Mouse (Mus musculus) liver, embryonic 14.5 days (tissue): ENCODE measurements around the gene Bora. TPM values are rescaled to one million over a fixed set of nuclear protein-coding genes. Genes with fewer than 3 reads are reported as not detected.
"Not testable (repeated sequence)": the region's sequence is repeated elsewhere in the genome, so short reads cannot be mapped to it uniquely, and the experiment has no call there.

Experiments
- ATAC-seq: fragments of 200-750 bp; cut with Nextera tagmentation; 2 replicates; pipeline ENCODE4 v1.8.0; 2017; ENCODE audit warnings: moderate number of reproducible peaks, mild to moderate bottlenecking, moderate library complexity; ENCODE audit not compliant: insufficient read depth
- DNase-seq, 3 experiments: peaks; one replicate each; pipeline ENCODE4 v3.0.0-alpha.2; 2012 to 2013; ENCODE audit warnings: low read depth in 3 of 3, low spot score in 3 of 3
- H3K27ac ChIP-seq: fragments of 300-500 bp; sonication (generic); 2 replicates; pipeline ENCODE4 v1.5.1; 2014; ENCODE audit warnings: moderate library complexity, mild to moderate bottlenecking, control low read depth, inconsistent platforms
- H3K27me3 ChIP-seq: fragments of 300-500 bp; sonication (generic); 2 replicates; pipeline ENCODE4 v1.6.1; 2014; ENCODE audit warnings: mild to moderate bottlenecking, low read length, moderate library complexity; ENCODE audit not compliant: control insufficient read depth, insufficient read depth
- H3K36me3 ChIP-seq: fragments of 300-500 bp; sonication (generic); replicated peaks from 2 replicates; pipeline ENCODE4 v1.6.1; 2014; ENCODE audit warnings: low read depth; ENCODE audit not compliant: control insufficient read depth, insufficient read depth
- H3K4me1 ChIP-seq, 2 experiments: fragments of 200-500 bp in 1 of 2; fragments of 300-500 bp in 1 of 2; sonication (generic) in 1 of 2; replicated peaks; 2 replicates each; pipeline ENCODE4 v1.6.1; 2012 to 2014; ENCODE audit warnings: antibody characterized with exemption in 1 of 2, inconsistent platforms in 1 of 2, low read length in 1 of 2; ENCODE audit not compliant: control insufficient read depth in 2 of 2, insufficient read depth in 2 of 2
- H3K4me2 ChIP-seq: fragments of 300-500 bp; sonication (generic); 2 replicates; pipeline ENCODE4 v1.6.1; 2014; ENCODE audit warnings: low read depth, mild to moderate bottlenecking, control low read depth, moderate library complexity
- H3K4me3 ChIP-seq, 2 experiments: fragments of 200-500 bp in 1 of 2; fragments of 300-500 bp in 1 of 2; sonication (generic) in 1 of 2; 2 replicates each; pipeline ENCODE4 v1.5.1; 2012 to 2014; ENCODE audit warnings: low read depth in 2 of 2, low read length in 2 of 2, mild to moderate bottlenecking in 2 of 2, control low read depth in 1 of 2, inconsistent platforms in 1 of 2, moderate library complexity in 1 of 2; ENCODE audit not compliant: insufficient read depth in 1 of 2
- H3K9ac ChIP-seq: fragments of 300-500 bp; sonication (generic); replicated peaks from 2 replicates; pipeline ENCODE4 v1.6.1; 2014; ENCODE audit warnings: mild to moderate bottlenecking, control low read depth, moderate library complexity
- H3K9me3 ChIP-seq: fragments of 300-500 bp; sonication (generic); 2 replicates; pipeline ENCODE4 v1.6.1; 2016; ENCODE audit warnings: low read length, mixed read lengths; ENCODE audit not compliant: control insufficient read depth
- CTCF ChIP-seq: IDR thresholded peaks from 2 replicates; pipeline ENCODE4 v1.5.1; 2016; ENCODE audit warnings: antibody characterized with exemption, low read depth, control low read depth
- EP300 ChIP-seq: IDR thresholded peaks from 2 replicates; pipeline ENCODE4 v1.6.1; 2016; ENCODE audit warnings: antibody characterized with exemption, low read depth
- WGBS: fragments of 180-500 bp; shearing (Covaris S2); extraction: QIAGEN DNeasy Blood & Tissue Kit; methylation state at CpG from one replicate; pipeline ENCODE4 v1.1.7; 2014; ENCODE audit not compliant: insufficient replicate concordance; 5-methylcytosine and 5-hydroxymethylcytosine counted together
- polyA plus RNA-seq, 2 experiments: library from polyadenylated mRNA; depleted of rRNA in 1 of 2; stranded (reverse) in 1 of 2; unstranded in 1 of 2; fragments of >200 nt; fragmentation: Nextera tagmentation in 1 of 2; extraction: Ambion mirVana in 1 of 2; gene quantifications; 2 replicates each; pipeline versions ENCODE4 v1.2.1 to v1.2.3; 2012 to 2014

Gene Bora
- polyA plus RNA-seq, 2 experiments: 12.4 to 18.4 TPM

DNA sequence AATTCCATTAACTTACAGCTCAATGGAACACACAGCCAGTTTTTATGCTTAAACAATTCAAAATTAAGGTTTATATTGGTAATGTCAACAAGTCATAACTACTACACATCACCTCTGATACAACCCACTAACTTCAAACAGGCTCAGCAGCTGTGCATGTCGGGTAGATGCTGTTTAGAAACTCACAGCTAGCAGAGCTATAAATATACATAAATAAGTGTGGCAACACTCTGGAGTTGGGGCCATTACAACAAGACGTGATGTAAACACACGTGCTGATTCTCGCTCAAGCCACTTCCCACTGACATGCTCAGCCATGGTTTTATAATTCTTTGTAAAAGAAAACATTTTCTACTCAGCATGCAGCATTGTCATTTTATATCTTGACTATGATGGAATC lies 10.0 kb upstream of the Bora start:
- H3K4me1 ChIP-seq: no peaks in the 10 kb centered on the region
- no peaks in the 10 kb centered on the region for H3K9me3 ChIP-seq
- TF ChIP-seq EP300 (no peak), CTCF (no peak)
- H3K36me3 ChIP-seq: peaks cover 15% of the 10 kb centered on the region
- no peak overlapping the region for H3K4me3 ChIP-seq
- ATAC-seq (no peak), DNase-seq (no peak)
- H3K4me2 ChIP-seq: no peak overlapping the region
- no peaks in the 10 kb centered on the region for H3K27me3 ChIP-seq
- H3K27ac ChIP-seq: no peak overlapping the region
- WGBS: 73% methylated on average over 4 of the region's 4 CpGs
- H3K9ac ChIP-seq: no peak overlapping the region

DNA sequence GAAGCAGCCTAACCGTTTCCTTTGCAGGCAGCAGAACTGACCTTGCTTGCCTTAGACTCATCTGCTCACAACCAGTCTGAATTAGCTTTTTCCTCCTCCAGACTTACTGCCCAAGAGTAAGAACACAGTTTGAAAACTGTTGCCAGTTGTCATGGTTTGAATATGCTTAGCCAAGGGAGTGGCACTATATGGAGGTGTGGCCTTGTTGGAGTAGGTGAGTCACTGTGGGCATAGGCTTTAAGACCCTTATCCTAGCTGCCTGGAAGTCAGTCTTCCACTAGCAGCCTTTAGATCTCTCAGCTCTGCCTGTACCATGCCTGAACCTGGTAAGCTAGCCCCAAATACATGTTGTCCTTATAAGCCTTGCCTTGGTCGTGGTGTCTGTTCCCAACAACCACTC lies 8.3 kb upstream of the Bora start:
- Histone ChIP-seq H3K4me3 (no peak overlapping the region), H3K4me1 (peaks cover 0 to 2% of the 10 kb centered on the region in 2 experiments; a peak in 2 of 4 replicates), H3K4me2 (no peak overlapping the region), H3K36me3 (peaks cover 15% of the 10 kb centered on the region), H3K9ac (no peak overlapping the region), H3K27ac (no peak overlapping the region), H3K9me3 (no peaks in the 10 kb centered on the region), H3K27me3 (no peaks in the 10 kb centered on the region)
- WGBS: 79% methylated on average over 2 of the region's 2 CpGs
- no peak for DNase-seq
- TF ChIP-seq EP300: no peak
- TF ChIP-seq CTCF: no peak
- ATAC-seq: peak; percentile 25; the same call in 1 of the 2 replicates

DNA sequence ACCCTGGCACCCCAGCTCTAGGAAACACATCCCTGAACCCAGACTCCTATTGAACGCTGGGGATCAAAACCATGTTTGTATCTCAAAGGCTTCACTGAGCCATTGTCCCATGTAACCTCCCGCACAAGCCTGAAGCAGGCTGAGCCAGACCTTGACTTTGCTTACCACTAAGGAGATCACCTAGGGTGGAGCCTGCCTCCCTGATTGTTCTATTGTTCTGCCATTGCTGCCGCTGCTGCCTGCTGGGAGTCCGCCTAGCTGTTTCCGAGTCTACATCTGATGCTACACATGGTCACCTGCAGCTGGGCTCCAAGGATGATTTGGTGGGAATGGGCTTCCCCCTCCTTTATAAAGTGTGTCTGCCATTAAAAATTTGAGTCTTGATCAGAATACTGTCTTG lies 6.7 kb upstream of the Bora start:
- not testable (repeated sequence) for H3K4me3 ChIP-seq, H3K4me2 ChIP-seq, H3K9ac ChIP-seq, DNase-seq, ATAC-seq, H3K27me3 ChIP-seq, H3K9me3 ChIP-seq, H3K27ac ChIP-seq
- WGBS: 79% methylated on average over 5 of the region's 5 CpGs
- H3K4me1 ChIP-seq: peaks cover 10 to 11% of the 10 kb centered on the region in 2 experiments
- peaks cover 11% of the 10 kb centered on the region for H3K36me3 ChIP-seq

DNA sequence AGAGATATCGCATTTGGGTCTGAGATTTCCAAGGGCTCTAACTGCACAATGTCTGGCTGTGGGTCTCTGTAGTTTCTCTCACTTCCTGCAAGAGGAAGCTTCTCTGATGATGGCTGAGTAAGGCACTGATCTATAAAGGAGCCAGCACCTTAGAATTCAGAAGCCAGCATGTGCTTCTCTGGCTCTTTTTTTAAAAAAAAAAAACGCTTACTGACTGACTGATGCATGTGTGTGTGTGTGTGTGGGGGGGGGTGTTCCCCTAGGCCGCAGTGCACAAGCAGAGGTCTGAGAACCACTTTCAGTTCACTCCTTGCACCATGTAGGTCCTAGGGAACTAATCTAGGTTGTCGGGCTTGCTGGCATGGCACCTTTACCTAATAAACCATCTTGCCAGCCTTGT lies 4.6 kb upstream of the Bora start:
- DNase-seq (no peak), ATAC-seq (no peak)
- Histone ChIP-seq H3K9ac (no peak overlapping the region), H3K9me3 (no peaks in the 10 kb centered on the region), H3K27ac (no peak overlapping the region), H3K4me3 (no peak overlapping the region), H3K36me3 (peaks cover 3% of the 10 kb centered on the region), H3K4me1 (peaks cover 10 to 15% of the 10 kb centered on the region in 2 experiments), H3K4me2 (no peak overlapping the region), H3K27me3 (no peaks in the 10 kb centered on the region)
- WGBS: 42% methylated on average over 4 of the region's 4 CpGs
- TF ChIP-seq EP300: no peak

DNA sequence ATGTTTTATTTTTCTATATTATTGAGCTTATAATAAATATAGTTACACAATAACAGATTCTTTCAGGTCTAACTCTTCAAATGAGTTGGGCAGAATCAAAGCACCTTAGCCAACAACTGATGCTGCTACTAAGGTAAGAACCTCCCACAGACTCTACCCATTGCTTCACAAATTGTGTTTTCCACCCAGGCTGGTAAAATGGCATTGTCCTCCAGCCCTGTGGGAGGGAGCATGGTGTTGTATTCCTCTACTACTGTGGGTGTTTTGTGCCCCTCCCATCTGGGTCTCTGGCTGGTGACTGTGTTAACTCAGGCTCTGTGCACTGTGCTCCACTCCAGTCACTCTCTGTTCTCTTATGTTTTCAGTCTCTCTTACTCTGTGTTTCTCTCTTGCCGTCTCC lies 2.5 kb upstream of the Bora start:
- H3K27me3 ChIP-seq: no peaks in the 10 kb centered on the region
- no peaks in the 10 kb centered on the region; the same call in 1 of the 2 replicates for H3K36me3 ChIP-seq
- H3K9me3 ChIP-seq: no peaks in the 10 kb centered on the region
- WGBS: 27% methylated on average over 1 of the region's 1 CpGs
- peaks cover 10 to 22% of the 10 kb centered on the region in 2 experiments for H3K4me1 ChIP-seq
- peak overlapping the region in 1 of 2 experiments; percentile 98; a peak in 1 of 4 replicates for H3K4me3 ChIP-seq
- peak in 1 of 3 experiments; percentile 13 for DNase-seq
- no peak overlapping the region; the same call in 1 of the 2 replicates for H3K27ac ChIP-seq
- no peak for ATAC-seq
- H3K9ac ChIP-seq: peak overlapping the region; percentile 98
- peak overlapping the region; percentile 76 for H3K4me2 ChIP-seq
- TF ChIP-seq CTCF (no peak), EP300 (no peak)
